Mouse (Mus musculus): Measurements from ENCODE around the gene Cabcoco1. TPM values are rescaled to one million over a fixed set of nuclear protein-coding genes. Genes with fewer than 3 reads are reported as not detected.

The Cabcoco1 gene
- 4.4 and 4.5 TPM in 2 replicates for polyA plus RNA-seq (2015; fragmentation: Nextera tagmentation; extraction: Ambion mirVana)

DNA sequence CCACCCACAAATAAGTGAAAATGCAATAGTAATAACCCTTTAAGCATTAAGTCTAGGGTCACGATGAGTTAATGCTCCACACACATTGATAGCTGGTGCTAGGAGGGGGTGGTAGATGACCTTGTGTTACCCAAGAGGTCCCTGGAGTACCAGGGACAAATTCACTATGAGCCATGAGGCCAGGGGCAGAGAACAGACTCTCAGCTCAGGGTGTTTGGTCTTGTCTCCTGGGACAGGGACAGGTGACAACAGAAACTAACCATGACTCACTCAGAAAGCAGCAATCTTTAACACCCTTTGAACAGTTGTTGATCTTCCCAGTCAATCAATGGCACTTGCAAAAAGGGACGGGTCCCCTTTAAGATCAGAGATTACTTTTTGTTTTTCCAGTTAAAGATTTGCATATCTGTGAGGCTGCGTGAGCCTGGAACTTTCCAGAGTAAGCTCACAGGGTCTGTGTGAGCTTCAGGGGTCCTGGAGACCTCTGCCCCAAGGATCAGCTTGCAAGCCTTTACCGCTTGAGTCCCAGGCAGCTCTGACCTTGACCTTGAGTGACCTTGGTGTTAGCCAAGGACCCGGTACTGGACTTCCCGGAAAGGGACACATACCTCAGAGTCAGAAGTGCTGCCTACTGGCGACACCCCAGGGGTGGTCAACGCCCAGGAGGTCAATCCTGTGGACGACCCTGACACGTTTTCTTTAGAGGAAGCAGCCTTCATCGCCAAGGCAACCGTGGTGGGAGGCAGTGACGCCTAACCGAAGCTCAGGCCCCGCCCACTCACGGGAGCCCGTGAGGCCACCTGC is at the start of gene Cabcoco1:
TSS of gene Cabcoco1 (minus strand) at position 758 of the 804 bp plus-strand sequence.

Other genes with a start within 250 kb of the Cabcoco1 start
- gene Tmem26, start 181.8 kb upstream of the Cabcoco1 start, polyA plus RNA-seq (2015; fragmentation: Nextera tagmentation; extraction: Ambion mirVana) = 4.5 and 4.9 TPM in 2 replicates